Mouse (Mus musculus): Measurements from ENCODE around the gene Selenbp2. TPM values are rescaled to one million over a fixed set of nuclear protein-coding genes. Genes with fewer than 3 reads are reported as not detected.
"Not testable (repeated sequence)": the region's sequence is repeated elsewhere in the genome, so short reads cannot be mapped to it uniquely, and the experiment has no call there.

Gene Selenbp2
- polyA plus RNA-seq, 1 experiment from 2014 or later, result 2.9 TPM

DNA sequence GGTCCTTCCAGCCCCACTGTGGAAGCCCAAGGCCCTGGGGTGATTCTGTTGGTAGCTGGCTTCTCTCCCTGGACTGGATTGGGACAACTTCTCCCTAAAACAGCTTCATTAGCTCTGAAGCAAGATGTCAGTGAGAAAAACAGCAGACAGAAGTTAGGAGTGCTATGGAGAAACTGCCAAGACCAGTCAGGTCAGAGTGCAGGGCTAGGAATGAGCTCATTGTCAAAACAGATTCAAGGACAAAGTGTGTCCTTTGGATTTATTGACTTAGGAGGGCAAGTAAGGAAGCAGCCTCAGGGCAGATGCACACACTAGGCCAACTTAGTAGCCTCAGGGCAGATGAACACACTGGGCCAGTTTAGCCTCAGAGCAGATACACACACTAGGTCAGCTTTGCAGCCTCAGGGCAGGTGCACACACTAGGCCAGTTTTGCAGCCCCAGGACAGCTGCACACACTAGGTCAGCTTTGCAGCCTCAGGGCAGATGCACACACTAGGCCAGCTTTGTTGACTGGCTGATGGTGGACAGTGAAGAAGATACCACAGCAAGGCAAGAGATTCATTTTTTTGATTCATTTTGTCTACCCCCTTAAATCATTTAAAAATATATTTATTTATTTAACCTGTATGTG is 2.6 kb upstream of the Selenbp2 start:
- no peak for TF ChIP-seq CTCF (IDR thresholded peaks at IDR 0.05; ENCODE audit: low read depth)
- H3K9me3 ChIP-seq (ENCODE audit: control insufficient read depth), result no peaks in the 10 kb centered on the region
- peak; percentile 65 for ATAC-seq
- peak overlapping the region; percentile 75 for H3K27ac ChIP-seq (ENCODE audit: low read depth, low read length)
- no peak overlapping the region for H3K4me3 ChIP-seq (ENCODE audit: low read depth, low read length)
- H3K27me3 ChIP-seq (replicated peaks; ENCODE audit: control insufficient read depth, insufficient read depth, low read length), result no peaks in the 10 kb centered on the region
- no peaks in the 10 kb centered on the region for H3K4me1 ChIP-seq (replicated peaks; ENCODE audit: control insufficient read depth, insufficient read depth, low read length)
- peak overlapping the region; percentile 35 for H3K4me2 ChIP-seq (replicated peaks; ENCODE audit: low read depth)
- H3K9ac ChIP-seq (ENCODE audit: low read depth, low read length), result no peak overlapping the region
- no peaks in the 10 kb centered on the region for H3K36me3 ChIP-seq (ENCODE audit: control insufficient read depth, insufficient read depth)

DNA sequence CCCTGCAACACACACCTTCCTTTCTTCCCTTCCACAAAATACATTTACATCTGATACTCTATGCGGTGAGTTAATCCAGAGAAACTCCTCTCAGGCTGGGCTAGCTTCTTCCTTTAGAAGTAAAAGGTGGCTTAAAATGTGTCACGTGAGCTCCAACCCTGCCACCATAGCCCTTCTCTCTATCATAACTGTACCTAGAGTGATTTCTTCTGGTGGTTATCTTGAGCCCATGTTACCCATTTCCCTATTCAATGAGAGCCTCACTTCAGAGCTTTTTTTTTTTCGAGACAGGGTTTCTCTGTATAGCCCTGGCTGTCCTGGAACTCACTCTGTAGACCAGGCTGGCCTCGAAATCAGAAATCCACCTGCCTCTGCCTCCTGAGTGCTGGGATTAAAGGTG is 1.7 kb upstream of the Selenbp2 start:
- ATAC-seq; H3K4me2 ChIP-seq (replicated peaks; ENCODE audit: low read depth); H3K27ac ChIP-seq (ENCODE audit: low read depth, low read length); H3K9ac ChIP-seq (ENCODE audit: low read depth, low read length); H3K4me3 ChIP-seq (ENCODE audit: low read depth, low read length); H3K27me3 ChIP-seq (replicated peaks; ENCODE audit: control insufficient read depth, insufficient read depth, low read length); H3K36me3 ChIP-seq (ENCODE audit: control insufficient read depth, insufficient read depth); H3K9me3 ChIP-seq (ENCODE audit: control insufficient read depth); H3K4me1 ChIP-seq (replicated peaks; ENCODE audit: control insufficient read depth, insufficient read depth, low read length): not testable (repeated sequence)
- WGBS, result 94% methylated on average over 4 of the region's 4 CpGs

DNA sequence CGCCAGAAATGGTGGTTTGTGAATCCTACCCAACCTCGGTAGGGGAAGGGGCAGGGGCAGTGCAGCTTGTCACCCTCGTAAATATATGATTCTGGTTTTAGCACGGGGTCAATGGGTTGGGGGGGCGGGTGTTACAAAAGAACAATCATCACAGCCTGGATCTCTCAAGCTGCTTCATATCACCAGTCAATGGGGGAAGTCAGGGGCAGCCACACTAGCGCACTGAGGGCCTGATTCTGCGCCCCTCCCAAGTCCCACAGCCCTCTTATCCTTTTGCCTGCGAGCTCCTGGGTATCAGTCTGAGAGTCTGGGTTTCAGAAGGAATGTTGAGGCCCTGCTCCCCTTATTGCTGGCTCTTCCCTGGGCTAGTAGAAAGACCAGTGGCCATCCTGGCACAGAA is 518 bp downstream of the Selenbp2 start:
- not testable (repeated sequence) for H3K4me3 ChIP-seq (ENCODE audit: low read depth, low read length); H3K27ac ChIP-seq (ENCODE audit: low read depth, low read length); H3K4me1 ChIP-seq (replicated peaks; ENCODE audit: control insufficient read depth, insufficient read depth, low read length); ATAC-seq; H3K9me3 ChIP-seq (ENCODE audit: control insufficient read depth); H3K9ac ChIP-seq (ENCODE audit: low read depth, low read length); H3K36me3 ChIP-seq (ENCODE audit: control insufficient read depth, insufficient read depth); H3K27me3 ChIP-seq (replicated peaks; ENCODE audit: control insufficient read depth, insufficient read depth, low read length)
- H3K4me2 ChIP-seq (replicated peaks; ENCODE audit: low read depth), result peak overlapping the region; percentile 43; the same call in 1 of the 2 replicates
- 43% methylated on average over 5 of the region's 8 CpGs for WGBS

DNA sequence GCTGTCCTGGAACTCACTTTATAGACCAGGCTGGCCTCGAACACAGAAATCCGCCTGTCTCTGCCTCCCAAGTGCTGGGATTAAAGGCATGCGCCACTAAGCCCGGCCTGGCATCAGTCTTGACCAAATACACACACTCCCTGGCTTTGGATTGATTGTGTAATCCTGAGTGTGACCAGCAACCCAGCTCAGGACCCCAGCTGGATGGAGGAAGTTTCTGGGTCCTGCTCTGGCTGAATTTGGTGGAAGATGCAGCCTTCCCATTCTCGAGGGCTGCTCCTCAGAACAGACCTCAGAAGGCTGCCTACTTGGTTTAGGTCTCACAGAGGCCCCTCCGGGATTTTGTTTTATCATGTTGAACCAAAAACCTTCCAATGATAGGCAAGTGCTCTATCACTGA is 2.2 kb downstream of the Selenbp2 start:
- H3K4me1 ChIP-seq (replicated peaks; ENCODE audit: control insufficient read depth, insufficient read depth, low read length); H3K9ac ChIP-seq (ENCODE audit: low read depth, low read length); H3K4me3 ChIP-seq (ENCODE audit: low read depth, low read length); H3K4me2 ChIP-seq (replicated peaks; ENCODE audit: low read depth); H3K36me3 ChIP-seq (ENCODE audit: control insufficient read depth, insufficient read depth); ATAC-seq; H3K27me3 ChIP-seq (replicated peaks; ENCODE audit: control insufficient read depth, insufficient read depth, low read length); H3K9me3 ChIP-seq (ENCODE audit: control insufficient read depth); H3K27ac ChIP-seq (ENCODE audit: low read depth, low read length): not testable (repeated sequence)
- WGBS, result 87% methylated on average over 6 of the region's 6 CpGs

GRCm38 (mm10) chr3:94696257-94696656 is 2.9 kb downstream of the Selenbp2 start:
- H3K27ac ChIP-seq (ENCODE audit: low read depth, low read length), result not testable (repeated sequence)

DNA sequence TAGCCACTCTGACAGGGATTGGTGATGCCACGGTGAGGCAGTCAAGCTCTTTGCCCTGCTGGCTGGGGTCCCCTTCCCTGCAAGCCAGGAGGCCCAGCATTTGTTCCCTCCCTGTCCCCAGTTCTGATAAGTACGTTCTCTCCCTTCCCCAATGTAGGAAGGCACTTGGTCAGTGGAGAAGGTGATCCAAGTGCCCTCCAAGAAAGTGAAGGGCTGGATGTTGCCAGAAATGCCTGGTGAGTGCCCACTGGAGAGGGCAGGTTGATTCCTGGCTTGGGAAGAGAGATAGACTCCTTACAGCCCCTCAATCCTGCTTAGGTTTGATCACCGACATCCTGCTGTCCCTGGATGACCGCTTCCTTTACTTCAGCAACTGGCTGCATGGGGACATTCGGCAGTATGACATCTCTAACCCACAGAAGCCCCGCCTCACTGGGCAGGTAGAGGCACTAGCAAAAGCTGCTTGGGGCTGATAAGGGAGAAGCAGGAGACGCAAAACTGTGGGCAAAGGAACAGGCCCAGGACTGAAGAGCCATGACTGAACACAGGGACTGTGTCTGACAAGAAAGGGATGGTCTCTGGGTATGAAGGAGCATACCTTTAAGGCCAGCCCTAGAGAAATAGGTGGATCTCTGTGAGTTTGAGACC is 8.9 kb downstream of the Selenbp2 start:
- not testable (repeated sequence) for H3K9me3 ChIP-seq (ENCODE audit: control insufficient read depth); ATAC-seq; H3K27ac ChIP-seq (ENCODE audit: low read depth, low read length); H3K4me3 ChIP-seq (ENCODE audit: low read depth, low read length); H3K9ac ChIP-seq (ENCODE audit: low read depth, low read length); H3K36me3 ChIP-seq (ENCODE audit: control insufficient read depth, insufficient read depth); H3K4me2 ChIP-seq (replicated peaks; ENCODE audit: low read depth); H3K4me1 ChIP-seq (replicated peaks; ENCODE audit: control insufficient read depth, insufficient read depth, low read length); H3K27me3 ChIP-seq (replicated peaks; ENCODE audit: control insufficient read depth, insufficient read depth, low read length)
- WGBS, result 78% methylated on average over 6 of the region's 7 CpGs

More at GRCm38 (mm10) chr3:94696257-94696656, 2.9 kb downstream of the Selenbp2 start:
- not testable (repeated sequence) for H3K27me3 ChIP-seq (replicated peaks; ENCODE audit: control insufficient read depth, insufficient read depth, low read length); H3K4me1 ChIP-seq (replicated peaks; ENCODE audit: control insufficient read depth, insufficient read depth, low read length); H3K36me3 ChIP-seq (ENCODE audit: control insufficient read depth, insufficient read depth); ATAC-seq; H3K9me3 ChIP-seq (ENCODE audit: control insufficient read depth); H3K4me2 ChIP-seq (replicated peaks; ENCODE audit: low read depth); H3K4me3 ChIP-seq (ENCODE audit: low read depth, low read length); H3K9ac ChIP-seq (ENCODE audit: low read depth, low read length)
- WGBS, result 89% methylated on average over 4 of the region's 4 CpGs

DNA sequence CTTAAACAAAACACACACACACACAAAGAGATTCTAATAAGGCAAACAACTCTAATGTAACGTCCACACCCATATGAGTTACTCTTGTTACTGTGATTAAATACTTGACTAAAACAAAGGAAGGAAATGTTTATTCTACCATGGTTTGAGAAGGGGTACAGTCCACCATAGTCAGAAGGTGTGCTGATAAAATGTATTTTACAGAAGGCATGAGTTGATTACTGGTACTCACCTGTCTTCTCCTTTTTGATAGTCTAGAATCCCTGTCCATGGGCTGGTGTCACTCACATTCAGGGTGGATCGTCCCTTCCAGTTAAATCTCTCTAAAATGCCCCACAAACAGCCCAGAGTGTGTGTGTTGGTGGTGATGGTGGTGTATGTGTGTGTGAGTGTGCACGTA is 9.5 kb downstream of the Selenbp2 start:
- H3K4me1 ChIP-seq (replicated peaks; ENCODE audit: control insufficient read depth, insufficient read depth, low read length), result no peaks in the 10 kb centered on the region
- ATAC-seq, result no peak
- no peak overlapping the region for H3K27ac ChIP-seq (ENCODE audit: low read depth, low read length)
- H3K4me2 ChIP-seq (replicated peaks; ENCODE audit: low read depth), result no peak overlapping the region
- no peaks in the 10 kb centered on the region for H3K9me3 ChIP-seq (ENCODE audit: control insufficient read depth)
- no peaks in the 10 kb centered on the region for H3K36me3 ChIP-seq (ENCODE audit: control insufficient read depth, insufficient read depth)
- no peak overlapping the region for H3K9ac ChIP-seq (ENCODE audit: low read depth, low read length)
- H3K4me3 ChIP-seq (ENCODE audit: low read depth, low read length), result no peak overlapping the region
- 80% methylated on average over 3 of the region's 3 CpGs for whole genome bisulfite sequencing
- TF ChIP-seq CTCF (IDR thresholded peaks at IDR 0.05; ENCODE audit: low read depth), result no peak
- no peaks in the 10 kb centered on the region for H3K27me3 ChIP-seq (replicated peaks; ENCODE audit: control insufficient read depth, insufficient read depth, low read length)

Data from intestine, postnatal 0 days (tissue).